Mouse (Mus musculus): ENCODE measurements at regions not wholly inside any gene's neighbourhood (a gene's known extent, or its start where the extent isn't known, plus 50 kb on each side); places are given as distances from the start of the nearest gene placed in this dataset.

- ATAC-seq (ENCODE audit: low FRiP score) = no peak
- no peaks in the 10 kb centered on the region for H3K36me3 ChIP-seq (ENCODE audit: control insufficient read depth, insufficient read depth, low read length)
- no peak overlapping the region for H3K27ac ChIP-seq (ENCODE audit: low read depth, low read length)
- no peaks in the 10 kb centered on the region for H3K9me3 ChIP-seq (ENCODE audit: control insufficient read depth, low read length)
- no peak overlapping the region for H3K4me2 ChIP-seq (replicated peaks; ENCODE audit: low read depth, low read length)
- H3K9ac ChIP-seq (ENCODE audit: low read depth, low read length) = no peak overlapping the region
- no peaks in the 10 kb centered on the region for H3K27me3 ChIP-seq (ENCODE audit: control insufficient read depth, insufficient read depth, low read length)
- no peak overlapping the region for H3K4me3 ChIP-seq (ENCODE audit: low read depth, low read length)
- H3K4me1 ChIP-seq (replicated peaks; ENCODE audit: control insufficient read depth, insufficient read depth, low read length) = no peaks in the 10 kb centered on the region
- 69% methylated on average over 4 of the region's 4 CpGs for WGBS
- DNase-seq (ENCODE audit: low spot score) = no peak
These were observed 101.8 kb upstream of the Ccn2 start for GRCm38 (mm10) chr10:24493392-24493791.

GRCm38 (mm10) chr10:24493936-24494335 lies 101.3 kb upstream of the Ccn2 start:
- Histone ChIP-seq H3K27ac (ENCODE audit: low read depth, low read length) (no peak overlapping the region), H3K4me2 (replicated peaks; ENCODE audit: low read depth, low read length) (no peak overlapping the region), H3K4me1 (replicated peaks; ENCODE audit: control insufficient read depth, insufficient read depth, low read length) (no peaks in the 10 kb centered on the region), H3K9ac (ENCODE audit: low read depth, low read length) (no peak overlapping the region), H3K4me3 (ENCODE audit: low read depth, low read length) (no peak overlapping the region), H3K36me3 (ENCODE audit: control insufficient read depth, insufficient read depth, low read length) (no peaks in the 10 kb centered on the region), H3K9me3 (ENCODE audit: control insufficient read depth, low read length) (no peaks in the 10 kb centered on the region), H3K27me3 (ENCODE audit: control insufficient read depth, insufficient read depth, low read length) (no peaks in the 10 kb centered on the region)
- DNase-seq (ENCODE audit: low spot score) (no peak), ATAC-seq (ENCODE audit: low FRiP score) (no peak)
- WGBS = 79% methylated on average over 6 of the region's 6 CpGs

GRCm38 (mm10) chr10:24519795-24520512 lies 75.3 kb upstream of the Ccn2 start:
- no peaks in the 10 kb centered on the region for H3K27me3 ChIP-seq (ENCODE audit: control insufficient read depth, insufficient read depth, low read length)
- H3K9me3 ChIP-seq (ENCODE audit: control insufficient read depth, low read length) = no peaks in the 10 kb centered on the region
- no peak overlapping the region for H3K9ac ChIP-seq (ENCODE audit: low read depth, low read length)
- 88% methylated on average over 11 of the region's 11 CpGs for WGBS
- no peaks in the 10 kb centered on the region for H3K36me3 ChIP-seq (ENCODE audit: control insufficient read depth, insufficient read depth, low read length)
- H3K4me1 ChIP-seq (replicated peaks; ENCODE audit: control insufficient read depth, insufficient read depth, low read length) = no peaks in the 10 kb centered on the region
- ATAC-seq (ENCODE audit: low FRiP score) (no peak), DNase-seq (ENCODE audit: low spot score) (no peak)
- H3K4me3 ChIP-seq (ENCODE audit: low read depth, low read length) = no peak overlapping the region
- no peak overlapping the region for H3K4me2 ChIP-seq (replicated peaks; ENCODE audit: low read depth, low read length)
- H3K27ac ChIP-seq (ENCODE audit: low read depth, low read length) = no peak overlapping the region

- Histone ChIP-seq H3K4me1 (replicated peaks; ENCODE audit: control insufficient read depth, insufficient read depth, low read length) (no peaks in the 10 kb centered on the region), H3K27me3 (ENCODE audit: control insufficient read depth, insufficient read depth, low read length) (no peaks in the 10 kb centered on the region), H3K9me3 (ENCODE audit: control insufficient read depth, low read length) (no peaks in the 10 kb centered on the region), H3K27ac (ENCODE audit: low read depth, low read length) (no peak overlapping the region), H3K9ac (ENCODE audit: low read depth, low read length) (no peak overlapping the region), H3K36me3 (ENCODE audit: control insufficient read depth, insufficient read depth, low read length) (no peaks in the 10 kb centered on the region), H3K4me3 (ENCODE audit: low read depth, low read length) (no peak overlapping the region), H3K4me2 (replicated peaks; ENCODE audit: low read depth, low read length) (no peak overlapping the region)
- ATAC-seq (ENCODE audit: low FRiP score) (no peak), DNase-seq (ENCODE audit: low spot score) (no peak)
- 87% methylated on average over 3 of the region's 3 CpGs for WGBS
These were observed 74.7 kb upstream of the Ccn2 start for GRCm38 (mm10) chr10:24520515-24520914.

- ATAC-seq (ENCODE audit: low FRiP score) (no peak), DNase-seq (ENCODE audit: low spot score) (no peak)
- H3K9ac ChIP-seq (ENCODE audit: low read depth, low read length) = no peak overlapping the region
- H3K36me3 ChIP-seq (ENCODE audit: control insufficient read depth, insufficient read depth, low read length) = no peaks in the 10 kb centered on the region
- H3K9me3 ChIP-seq (ENCODE audit: control insufficient read depth, low read length) = no peaks in the 10 kb centered on the region
- H3K4me1 ChIP-seq (replicated peaks; ENCODE audit: control insufficient read depth, insufficient read depth, low read length) = no peaks in the 10 kb centered on the region
- H3K4me2 ChIP-seq (replicated peaks; ENCODE audit: low read depth, low read length) = no peak overlapping the region
- WGBS = 87% methylated on average over 2 of the region's 2 CpGs
- no peak overlapping the region for H3K4me3 ChIP-seq (ENCODE audit: low read depth, low read length)
- H3K27me3 ChIP-seq (ENCODE audit: control insufficient read depth, insufficient read depth, low read length) = no peaks in the 10 kb centered on the region
- no peak overlapping the region for H3K27ac ChIP-seq (ENCODE audit: low read depth, low read length)
These were observed 62.5 kb upstream of the Ccn2 start for GRCm38 (mm10) chr10:24532776-24533175.

- WGBS = 91% methylated on average over 11 of the region's 11 CpGs
These were observed 60.3 kb upstream of the Ccn2 start for GRCm38 (mm10) chr10:24534901-24535300.

GRCm38 (mm10) chr10:24535461-24535860 lies 59.8 kb upstream of the Ccn2 start:
- Histone ChIP-seq H3K9me3 (ENCODE audit: control insufficient read depth, low read length) (no peaks in the 10 kb centered on the region), H3K9ac (ENCODE audit: low read depth, low read length) (no peak overlapping the region), H3K36me3 (ENCODE audit: control insufficient read depth, insufficient read depth, low read length) (no peaks in the 10 kb centered on the region), H3K4me3 (ENCODE audit: low read depth, low read length) (no peak overlapping the region), H3K4me2 (replicated peaks; ENCODE audit: low read depth, low read length) (no peak overlapping the region), H3K27ac (ENCODE audit: low read depth, low read length) (no peak overlapping the region), H3K4me1 (replicated peaks; ENCODE audit: control insufficient read depth, insufficient read depth, low read length) (no peaks in the 10 kb centered on the region), H3K27me3 (ENCODE audit: control insufficient read depth, insufficient read depth, low read length) (no peaks in the 10 kb centered on the region)
- ATAC-seq (ENCODE audit: low FRiP score) (no peak), DNase-seq (ENCODE audit: low spot score) (no peak)
- 87% methylated on average over 6 of the region's 6 CpGs for WGBS

More at GRCm38 (mm10) chr10:24534901-24535300, 60.3 kb upstream of the Ccn2 start:
- DNase-seq (ENCODE audit: low spot score) = no peak
- no peaks in the 10 kb centered on the region for H3K4me1 ChIP-seq (replicated peaks; ENCODE audit: control insufficient read depth, insufficient read depth, low read length)
- H3K27me3 ChIP-seq (ENCODE audit: control insufficient read depth, insufficient read depth, low read length) = no peaks in the 10 kb centered on the region
- no peak overlapping the region for H3K9ac ChIP-seq (ENCODE audit: low read depth, low read length)
- H3K36me3 ChIP-seq (ENCODE audit: control insufficient read depth, insufficient read depth, low read length) = no peaks in the 10 kb centered on the region
- H3K9me3 ChIP-seq (ENCODE audit: control insufficient read depth, low read length) = no peaks in the 10 kb centered on the region
- no peak overlapping the region for H3K4me3 ChIP-seq (ENCODE audit: low read depth, low read length)
- H3K4me2 ChIP-seq (replicated peaks; ENCODE audit: low read depth, low read length) = no peak overlapping the region
- no peak overlapping the region for H3K27ac ChIP-seq (ENCODE audit: low read depth, low read length)
- ATAC-seq (ENCODE audit: low FRiP score) = no peak

GRCm38 (mm10) chr10:24541990-24542389 lies 53.3 kb upstream of the Ccn2 start:
- Histone ChIP-seq H3K27ac (ENCODE audit: low read depth, low read length) (no peak overlapping the region), H3K9me3 (ENCODE audit: control insufficient read depth, low read length) (no peaks in the 10 kb centered on the region), H3K4me2 (replicated peaks; ENCODE audit: low read depth, low read length) (no peak overlapping the region), H3K9ac (ENCODE audit: low read depth, low read length) (no peak overlapping the region), H3K27me3 (ENCODE audit: control insufficient read depth, insufficient read depth, low read length) (no peaks in the 10 kb centered on the region), H3K36me3 (ENCODE audit: control insufficient read depth, insufficient read depth, low read length) (no peaks in the 10 kb centered on the region), H3K4me1 (replicated peaks; ENCODE audit: control insufficient read depth, insufficient read depth, low read length) (no peaks in the 10 kb centered on the region), H3K4me3 (ENCODE audit: low read depth, low read length) (no peak overlapping the region)
- ATAC-seq (ENCODE audit: low FRiP score) (no peak), DNase-seq (ENCODE audit: low spot score) (no peak)
- 81% methylated on average over 4 of the region's 4 CpGs for WGBS

Measured in hindbrain, embryonic 11.5 days (tissue).